15 mouse cellular contexts compared by ENCODE assay signal in the genomic region with DNA sequence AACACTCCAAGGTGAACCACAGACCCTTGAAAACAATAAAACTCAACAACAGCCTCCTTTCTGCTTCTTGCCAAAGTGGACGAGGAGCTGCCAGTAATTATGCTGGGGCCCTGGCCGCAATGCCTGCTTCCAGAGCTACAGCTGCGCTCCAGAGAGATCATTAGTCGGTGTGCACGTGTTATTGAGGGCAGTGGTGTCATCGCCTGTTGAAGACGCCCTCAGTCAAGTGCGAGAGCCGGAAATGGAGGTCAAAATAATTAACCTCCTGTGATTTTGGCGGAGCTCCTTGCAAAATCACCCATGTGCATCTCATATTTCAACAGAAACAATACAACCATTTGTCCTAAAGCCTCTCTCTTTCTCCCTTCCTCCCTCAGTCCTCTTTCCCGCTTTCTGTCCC. TPM values are rescaled to one million over a fixed set of nuclear protein-coding genes. Genes with fewer than 3 reads are reported as not detected.
A peak's percentile ranks its signal among the peaks of the same experiment; 100 is the strongest.
DNase-seq lines count a peak whose midpoint lies in the region; ATAC-seq and TF ChIP-seq lines count a peak whose summit lies in the region.
"Had no signal": no experiment of that assay in that cellular context is flagged by ENCODE, and none has a peak within 500 bp of the region (broad histone marks: within the 10 kb centered on the region; RNA-seq: fewer than 3 reads in every experiment).

No protein-coding gene starts in this region.

- no peaks in the 10 kb centered on the region for H3K27me3 ChIP-seq in kidney, adult 2 months (replicated peaks; ENCODE audit: control insufficient read depth, insufficient read depth, low read length)
- no peaks in the 10 kb centered on the region for H3K27me3 ChIP-seq in neural tube, embryonic 11.5 days (ENCODE audit: control insufficient read depth, insufficient read depth, low read length)
- 0 out of 2 replicates have a peak, but pooled peaks cover 4% of the 10 kb centered on the region for H3K27me3 ChIP-seq in neural tube, embryonic 15.5 days (replicated peaks)

- no peak overlapping the region for H3K27ac ChIP-seq in kidney, adult 2 months (ENCODE audit: insufficient read depth, low read depth, low read length)
- H3K27ac ChIP-seq in neural tube, embryonic 11.5 days (ENCODE audit: low read depth, low read length): no peak overlapping the region
- no peak overlapping the region for H3K27ac ChIP-seq in neural tube, embryonic 15.5 days (replicated peaks)
- H3K27ac ChIP-seq: heart, embryonic 10.5 days; left cerebral cortex, adult 2 months; liver, embryonic 14.5 days; stomach, postnatal 0 days had no signal

- TF ChIP-seq CTCF in kidney, adult 2 months (conservative IDR thresholded peaks at IDR 0.05; ENCODE audit: insufficient read depth, insufficient read length, low read depth, low read length): no peak

- WGBS in kidney, adult 2 months: 10% methylated on average over 11 of the region's 11 CpGs
- WGBS in neural tube, embryonic 11.5 days: 33% methylated on average over 11 of the region's 11 CpGs
- WGBS in neural tube, embryonic 15.5 days: 27% methylated on average over 11 of the region's 11 CpGs

- H3K4me1 ChIP-seq in kidney, adult 2 months (ENCODE audit: control insufficient read depth, insufficient read depth, low read length): no peaks in the 10 kb centered on the region
- no peaks in the 10 kb centered on the region for H3K4me1 ChIP-seq in neural tube, embryonic 11.5 days (ENCODE audit: control insufficient read depth, insufficient read depth, low read length)
- H3K4me1 ChIP-seq in neural tube, embryonic 15.5 days: peaks cover 7% of the 10 kb centered on the region
- H3K4me1 ChIP-seq: heart, embryonic 10.5 days had no signal

- no peaks in the 10 kb centered on the region for H3K9me3 ChIP-seq in neural tube, embryonic 11.5 days (ENCODE audit: control insufficient read depth, low read length)
- no peaks in the 10 kb centered on the region for H3K9me3 ChIP-seq in neural tube, embryonic 15.5 days (replicated peaks)
- H3K9me3 ChIP-seq: heart, embryonic 10.5 days had no signal

- H3K36me3 ChIP-seq in kidney, adult 2 months (ENCODE audit: control insufficient read depth, insufficient read depth, low read length): no peaks in the 10 kb centered on the region
- no peaks in the 10 kb centered on the region for H3K36me3 ChIP-seq in neural tube, embryonic 11.5 days (ENCODE audit: control insufficient read depth, insufficient read depth, low read length)
- H3K36me3 ChIP-seq in neural tube, embryonic 15.5 days: no peaks in the 10 kb centered on the region
- H3K36me3 ChIP-seq: heart, embryonic 10.5 days had no signal

- no peak overlapping the region for H3K4me2 ChIP-seq in neural tube, embryonic 11.5 days (ENCODE audit: low read depth)
- H3K4me2 ChIP-seq in neural tube, embryonic 15.5 days: no peak overlapping the region

- peak; percentile 5 for DNase-seq in kidney, adult 2 months
- DNase-seq in kidney, adult 11 months: no peak
- peak; percentile 45 for DNase-seq in neural tube, embryonic 11.5 days (ENCODE audit: low spot score)
- peak; percentile 88 for DNase-seq in hindlimb bud, embryonic 11.5 days (ENCODE audit: extremely low spot score, low read depth, low spot score)
- no peak for DNase-seq in spleen, postnatal 10 days (ENCODE audit: low spot score in 2 of 2)
- no peak for DNase-seq in thymus, postnatal 25 days
- DNase-seq: adrenal gland, adult 2 months; cerebellum, postnatal 14 days had no signal

- ATAC-seq in neural tube, embryonic 11.5 days (ENCODE audit: insufficient read depth, low FRiP score, low TSS enrichment): no peak
- no peak for ATAC-seq in neural tube, embryonic 15.5 days (ENCODE audit: low FRiP score)

- TF ChIP-seq POLR2A in kidney, adult 2 months (IDR thresholded peaks at IDR 0.05; ENCODE audit: low read depth, low read length): no peak

- no peak overlapping the region for H3K4me3 ChIP-seq in kidney, adult 2 months (ENCODE audit: insufficient read depth, low read depth, low read length)
- H3K4me3 ChIP-seq in neural tube, embryonic 11.5 days (ENCODE audit: low read depth, low read length): no peak overlapping the region
- no peak overlapping the region for H3K4me3 ChIP-seq in neural tube, embryonic 15.5 days (replicated peaks)
- H3K4me3 ChIP-seq: heart, embryonic 10.5 days; left cerebral cortex, adult 2 months; myocyte had no signal

- no peak overlapping the region for H3K9ac ChIP-seq in neural tube, embryonic 11.5 days (ENCODE audit: low read length)
- no peak overlapping the region for H3K9ac ChIP-seq in neural tube, embryonic 15.5 days (replicated peaks)
- H3K9ac ChIP-seq: liver, embryonic 14.5 days had no signal

RNA-seq across cellular contexts. Expression of gene Asic2, which starts 13.9 kb away (rescaled TPM):
- polyA plus RNA-seq in kidney, adult 2 months (2012; rRNA removed): 0.75 and 1.1 TPM in 2 replicates
- polyA plus RNA-seq in neural tube, embryonic 11.5 days (2014; fragmentation: Nextera tagmentation; extraction: Ambion mirVana): 2.3 and 2.5 TPM in 2 replicates
- polyA plus RNA-seq in neural tube, embryonic 15.5 days (2015; fragmentation: Nextera tagmentation; extraction: Ambion mirVana): 19.2 and 21.3 TPM in 2 replicates
- polyA plus RNA-seq: myocyte had no signal

RNA-seq across cellular contexts. Expression of gene Ccl2, which starts 53.2 kb away (rescaled TPM):
- 3.4 and 4.2 TPM in 2 replicates for polyA plus RNA-seq in kidney, adult 2 months (2012; rRNA removed)
- polyA plus RNA-seq in neural tube, embryonic 11.5 days (2014; fragmentation: Nextera tagmentation; extraction: Ambion mirVana): 1.6 and 2.1 TPM in 2 replicates
- 1.6 and 2.5 TPM in 2 replicates for polyA plus RNA-seq in neural tube, embryonic 15.5 days (2015; fragmentation: Nextera tagmentation; extraction: Ambion mirVana)

RNA-seq across cellular contexts. Expression of gene Gm17268, which starts 56.2 kb away (rescaled TPM):
- polyA plus RNA-seq in kidney, adult 2 months (2012; rRNA removed): not detected in 2 replicates
- not detected in 2 replicates for polyA plus RNA-seq in neural tube, embryonic 11.5 days (2014; fragmentation: Nextera tagmentation; extraction: Ambion mirVana)
- not detected in 2 replicates for polyA plus RNA-seq in neural tube, embryonic 15.5 days (2015; fragmentation: Nextera tagmentation; extraction: Ambion mirVana)
- polyA plus RNA-seq: adrenal gland, adult 2 months; frontal cortex, adult 2 months; heart, embryonic 10.5 days; liver, embryonic 14.5 days; myocyte; stomach, postnatal 0 days had no signal

Comparison
In these comparisons a context has a peak if more than half of its experiments do, and no peak if none do; other contexts are left out.
1. DNase-seq: peak in kidney, adult 2 months (single experiment), neural tube, embryonic 11.5 days (single experiment) and hindlimb bud, embryonic 11.5 days (single experiment); none in kidney, adult 11 months (single experiment), spleen, postnatal 10 days (0 of 2) and thymus, postnatal 25 days (single experiment).